Mouse (Mus musculus): ENCODE data around the gene Vps8.

DNA sequence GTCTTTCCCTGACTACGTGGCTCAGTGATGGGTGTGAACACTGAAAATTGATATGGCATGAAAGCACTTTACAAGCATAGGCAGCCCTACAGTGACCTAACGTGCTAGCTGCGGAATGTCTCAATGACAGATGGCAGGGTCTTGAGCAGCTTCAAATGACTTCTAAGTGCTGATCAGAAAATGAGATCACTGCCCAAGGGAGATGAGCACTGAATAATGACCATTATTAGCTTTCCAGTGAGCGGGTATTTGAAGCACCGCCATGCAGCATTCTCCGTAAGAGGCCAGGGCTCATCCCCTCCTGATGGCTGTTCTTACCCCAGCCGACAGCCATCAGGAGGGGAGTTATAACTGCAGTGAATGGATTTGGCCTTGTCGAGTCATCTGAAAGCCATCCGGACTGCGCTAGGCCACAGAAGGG, 153.1 kb downstream of the Vps8 start:
- TF ChIP-seq CTCF (IDR thresholded peaks at IDR 0.05; ENCODE audit: low read depth) (no peak), EP300 (optimal IDR thresholded peaks at IDR 0.05) (no peak)

Measured in stomach, postnatal 0 days (tissue).